Mouse (Mus musculus) lung, embryonic 14.5 days (tissue): Measurements from ENCODE around the gene Sco1. TPM values are rescaled to one million over a fixed set of nuclear protein-coding genes. Genes with fewer than 3 reads are reported as not detected.

ENCODE experiments used
- ATAC-seq: fragments of 200-750 bp; cut with Nextera tagmentation; 2 replicates; pipeline ENCODE4 v1.8.0; 2017; ENCODE audit warnings: mild to moderate bottlenecking, moderate TSS enrichment, moderate library complexity; ENCODE audit not compliant: insufficient read depth
- DNase-seq: peaks from one replicate; pipeline ENCODE4 v3.0.0-alpha.2; 2015
- H3K27ac ChIP-seq: fragments of 300-500 bp; sonication (generic); 2 replicates; pipeline ENCODE4 v1.5.1; 2014; ENCODE audit warnings: low read depth, mild to moderate bottlenecking, moderate library complexity
- H3K27me3 ChIP-seq: fragments of 300-500 bp; sonication (generic); 2 replicates; pipeline ENCODE4 v1.6.1; 2014; ENCODE audit warnings: low read length, control low read depth; ENCODE audit not compliant: insufficient read depth
- H3K36me3 ChIP-seq: fragments of 300-500 bp; sonication (generic); 2 replicates; pipeline ENCODE4 v1.6.1; 2014; ENCODE audit warnings: control low read depth; ENCODE audit not compliant: insufficient read depth
- H3K4me1 ChIP-seq: fragments of 300-500 bp; sonication (generic); 2 replicates; pipeline ENCODE4 v1.6.1; 2014; ENCODE audit warnings: antibody characterized with exemption, control low read depth; ENCODE audit not compliant: insufficient read depth
- H3K4me2 ChIP-seq: fragments of 300-500 bp; sonication (generic); 2 replicates; pipeline ENCODE4 v1.6.1; 2014; ENCODE audit warnings: mild to moderate bottlenecking
- H3K4me3 ChIP-seq: fragments of 300-500 bp; sonication (generic); 2 replicates; pipeline ENCODE4 v1.5.1; 2014; ENCODE audit warnings: low read depth, low read length
- H3K9ac ChIP-seq: fragments of 300-500 bp; sonication (generic); 2 replicates; pipeline ENCODE4 v1.6.1; 2014
- H3K9me3 ChIP-seq: fragments of 300-500 bp; sonication (generic); 2 replicates; pipeline ENCODE4 v1.6.1; 2016; ENCODE audit warnings: low read depth, low read length, control low read depth
- CTCF ChIP-seq: IDR thresholded peaks from 2 replicates; pipeline ENCODE4 v1.5.1; 2016; ENCODE audit warnings: antibody characterized with exemption, low read depth
- WGBS: fragments of 180-500 bp; shearing (Covaris S2); extraction: QIAGEN DNeasy Blood & Tissue Kit; methylation state at CpG from one replicate; pipeline ENCODE4 v1.1.7; 2014; 5-methylcytosine and 5-hydroxymethylcytosine counted together
- polyA plus RNA-seq: library from polyadenylated mRNA; unstranded; fragments of >200 nt; fragmentation: Nextera tagmentation; extraction: Ambion mirVana; gene quantifications from 2 replicates; pipeline ENCODE4 v1.2.1, GENCODE M21; 2014

The Sco1 gene
- polyA plus RNA-seq, 1 experiment from 2014 or later: 20.3 TPM

GRCm38 (mm10) chr11:67043007-67043406 is 9.5 kb upstream of the Sco1 start:
- H3K4me3 ChIP-seq: no peak overlapping the region
- WGBS: 48% methylated on average over 8 of the region's 8 CpGs
- H3K9me3 ChIP-seq: no peaks in the 10 kb centered on the region
- no peak for ATAC-seq
- H3K36me3 ChIP-seq: peaks cover 29% of the 10 kb centered on the region; the same call in 1 of the 2 replicates
- no peak overlapping the region for H3K27ac ChIP-seq
- no peak for DNase-seq
- H3K4me2 ChIP-seq: no peak overlapping the region
- no peaks in the 10 kb centered on the region for H3K27me3 ChIP-seq
- no peak overlapping the region for H3K9ac ChIP-seq
- H3K4me1 ChIP-seq: no peaks in the 10 kb centered on the region
- no peak for TF ChIP-seq CTCF

DNA sequence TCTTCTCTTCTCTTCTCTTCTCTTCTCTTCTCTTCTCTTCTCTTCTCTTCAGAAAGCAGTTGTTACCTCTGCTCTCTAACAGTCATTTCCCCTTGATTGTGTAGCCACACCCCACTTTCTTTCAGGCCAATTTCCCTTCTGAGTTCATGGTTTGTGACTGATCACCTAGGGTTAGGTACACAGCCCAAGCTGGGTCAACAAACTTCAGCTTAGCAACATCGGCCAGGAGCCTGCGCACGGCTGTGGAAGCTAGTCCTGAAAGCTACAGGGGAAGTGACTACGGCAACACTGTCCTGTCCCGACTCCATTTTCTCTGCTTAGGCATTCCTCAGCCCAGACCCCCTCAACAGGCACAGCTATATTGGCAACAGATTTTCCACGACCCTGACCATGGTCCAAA is 7.5 kb upstream of the Sco1 start:
- DNase-seq: no peak
- 54% methylated on average over 6 of the region's 6 CpGs for WGBS
- no peak for TF ChIP-seq CTCF

GRCm38 (mm10) chr11:67047199-67047598 is 5.3 kb upstream of the Sco1 start:
- no peak for DNase-seq
- WGBS: 92% methylated on average over 5 of the region's 5 CpGs
- ATAC-seq: no peak
- no peaks in the 10 kb centered on the region for H3K9me3 ChIP-seq
- no peak overlapping the region for H3K4me2 ChIP-seq
- H3K27me3 ChIP-seq: no peaks in the 10 kb centered on the region
- no peak overlapping the region for H3K9ac ChIP-seq
- H3K4me3 ChIP-seq: no peak overlapping the region
- H3K4me1 ChIP-seq: no peaks in the 10 kb centered on the region
- no peaks in the 10 kb centered on the region; the same call in 1 of the 2 replicates for H3K36me3 ChIP-seq
- H3K27ac ChIP-seq: no peak overlapping the region
- no peak for TF ChIP-seq CTCF

More for the DNA sequence above, 7.5 kb upstream of the Sco1 start:
- Histone ChIP-seq H3K27me3 (no peaks in the 10 kb centered on the region), H3K4me1 (no peaks in the 10 kb centered on the region), H3K27ac (no peak overlapping the region), H3K9me3 (no peaks in the 10 kb centered on the region), H3K4me3 (no peak overlapping the region), H3K9ac (no peak overlapping the region), H3K4me2 (no peak overlapping the region), H3K36me3 (peaks cover 11% of the 10 kb centered on the region; the same call in 1 of the 2 replicates)
- no peak for ATAC-seq

DNA sequence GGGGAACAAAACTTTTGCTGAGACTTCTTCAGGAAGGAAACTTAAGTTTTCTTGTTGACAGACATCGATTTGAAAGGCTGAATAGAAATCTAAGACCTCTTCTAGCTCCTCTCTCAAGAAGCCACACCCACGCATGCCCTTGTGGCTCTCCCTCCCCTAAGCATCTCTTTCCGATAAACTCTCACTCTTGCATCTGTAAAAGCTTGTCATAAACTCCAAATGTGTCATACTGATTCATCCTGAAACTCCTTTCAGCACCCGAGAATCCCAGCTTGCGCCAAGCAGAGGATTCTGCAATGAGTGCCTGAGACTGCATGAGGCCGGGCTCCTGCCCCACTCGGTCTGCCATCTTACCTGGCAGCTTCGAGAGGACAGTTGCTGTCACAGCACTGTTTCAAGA is 4.0 kb upstream of the Sco1 start:
- Histone ChIP-seq H3K4me1 (no peaks in the 10 kb centered on the region; the same call in 1 of the 2 replicates), H3K36me3 (no peaks in the 10 kb centered on the region; the same call in 1 of the 2 replicates), H3K27ac (no peak overlapping the region), H3K9me3 (no peaks in the 10 kb centered on the region), H3K9ac (no peak overlapping the region), H3K4me3 (no peak overlapping the region), H3K27me3 (no peaks in the 10 kb centered on the region), H3K4me2 (no peak overlapping the region)
- no peak for DNase-seq
- no peak for ATAC-seq
- 83% methylated on average over 8 of the region's 8 CpGs for WGBS
- TF ChIP-seq CTCF: no peak

DNA sequence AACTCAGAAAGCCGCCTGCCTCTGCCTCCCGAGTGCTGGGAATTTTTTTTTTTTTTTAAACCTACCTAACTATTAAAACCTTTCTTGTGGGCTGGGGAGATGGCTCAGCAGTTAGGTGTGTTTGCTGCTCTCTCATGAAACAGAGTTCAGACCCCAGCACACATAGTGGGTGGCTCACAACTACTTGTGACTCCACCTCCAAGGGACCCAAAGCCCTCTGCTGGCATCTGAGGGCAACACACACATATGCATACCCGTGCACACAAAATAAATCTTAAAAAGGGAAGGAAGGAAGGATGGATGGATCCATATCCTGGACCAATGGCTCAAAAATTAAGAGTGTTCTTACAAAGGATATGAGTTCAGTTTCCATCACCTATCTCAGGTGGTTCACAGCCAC is 3.2 kb upstream of the Sco1 start:
- WGBS: 85% methylated on average over 3 of the region's 3 CpGs
- TF ChIP-seq CTCF: peak; percentile 27; the same call in 1 of the 2 replicates
- no peak overlapping the region for H3K4me3 ChIP-seq
- H3K27ac ChIP-seq: no peak overlapping the region
- no peak overlapping the region for H3K4me2 ChIP-seq
- no peaks in the 10 kb centered on the region for H3K27me3 ChIP-seq
- ATAC-seq (no peak), DNase-seq (no peak)
- H3K9me3 ChIP-seq: no peaks in the 10 kb centered on the region
- H3K36me3 ChIP-seq: no peaks in the 10 kb centered on the region; the same call in 1 of the 2 replicates
- H3K4me1 ChIP-seq: no peaks in the 10 kb centered on the region; the same call in 1 of the 2 replicates
- H3K9ac ChIP-seq: no peak overlapping the region

DNA sequence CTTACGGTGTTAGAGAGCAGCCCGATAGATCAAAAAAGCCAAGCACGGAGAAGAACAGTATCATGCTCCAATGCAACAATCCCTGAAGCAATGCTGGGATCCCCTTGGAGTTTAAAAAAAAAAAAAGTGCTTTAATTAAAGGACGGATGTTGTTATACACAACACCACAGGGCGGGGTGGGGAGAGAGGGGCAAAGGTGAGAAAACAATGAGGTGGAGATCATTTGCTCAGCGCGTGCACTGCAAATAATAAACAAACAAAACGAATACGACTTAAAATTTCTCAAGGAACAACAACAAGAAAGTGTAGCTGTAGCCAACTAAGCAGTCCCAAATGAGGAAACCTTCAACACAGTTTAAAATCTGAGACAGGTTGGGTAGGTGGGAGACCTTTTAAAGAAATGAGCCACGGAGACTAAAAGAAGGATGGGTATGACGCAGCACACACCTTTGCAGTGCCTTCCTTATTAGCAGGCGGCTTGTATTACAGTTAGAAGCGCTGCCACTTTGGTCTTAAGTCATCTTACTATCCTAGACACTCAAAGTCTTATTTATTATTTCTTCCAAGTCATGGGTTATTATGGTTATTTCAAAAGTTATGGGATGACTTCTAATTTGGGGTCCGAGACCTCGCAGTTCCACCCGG is 672 bp upstream of the Sco1 start:
- no peak for DNase-seq
- Histone ChIP-seq H3K27me3 (no peaks in the 10 kb centered on the region), H3K9me3 (no peaks in the 10 kb centered on the region), H3K4me1 (no peaks in the 10 kb centered on the region; the same call in 1 of the 2 replicates), H3K36me3 (peaks cover 21% of the 10 kb centered on the region), H3K27ac (peak overlapping the region; percentile 75), H3K9ac (peak overlapping the region; percentile 59), H3K4me3 (peak overlapping the region; percentile 60), H3K4me2 (peak overlapping the region; percentile 67)
- peak; percentile 43; the same call in 1 of the 2 replicates for ATAC-seq
- no peak for TF ChIP-seq CTCF
- WGBS: 8% methylated on average over 16 of the region's 16 CpGs

- DNase-seq (no peak), ATAC-seq (no peak)
- no peak overlapping the region for H3K4me3 ChIP-seq
- no peak overlapping the region for H3K4me2 ChIP-seq
- WGBS: 87% methylated on average over 8 of the region's 8 CpGs
- no peaks in the 10 kb centered on the region for H3K9me3 ChIP-seq
- no peaks in the 10 kb centered on the region for H3K27me3 ChIP-seq
- H3K36me3 ChIP-seq: peaks cover 51% of the 10 kb centered on the region
- H3K4me1 ChIP-seq: no peaks in the 10 kb centered on the region; the same call in 1 of the 2 replicates
- no peak overlapping the region for H3K27ac ChIP-seq
- no peak for TF ChIP-seq CTCF
- no peak overlapping the region for H3K9ac ChIP-seq
Observed at GRCm38 (mm10) chr11:67054754-67055365, 2.4 kb downstream of the Sco1 start.
